Mouse (Mus musculus): ENCODE results near the gene Rnf148. TPM values are rescaled to one million over a fixed set of nuclear protein-coding genes. Genes with fewer than 3 reads are reported as not detected.

The Rnf148 gene
- not detected in 2 replicates for total RNA-seq (2021)
- long read RNA-seq: 0 reads

DNA sequence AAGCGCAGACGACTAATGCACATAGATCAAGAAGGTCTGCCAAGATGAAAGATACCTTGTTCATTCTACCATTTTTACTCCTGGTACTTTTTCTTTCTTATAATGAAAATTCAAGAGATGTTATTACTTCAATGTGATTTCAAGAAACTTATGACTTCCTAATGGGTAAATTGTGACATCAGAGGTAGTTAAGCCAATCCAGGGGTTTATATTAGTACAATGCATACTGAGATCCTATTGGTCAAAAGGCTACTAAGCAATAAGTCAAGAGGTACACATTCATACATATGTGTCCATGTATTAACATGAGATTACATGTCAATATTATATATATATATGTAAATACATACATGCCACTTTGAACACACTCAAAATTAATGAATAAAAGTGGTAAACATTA is at the start of gene Rnf148:
TSS of gene Rnf148 (minus strand) at position 101 of the 400 bp plus-strand sequence.
- DNase-seq: no peak

DNA sequence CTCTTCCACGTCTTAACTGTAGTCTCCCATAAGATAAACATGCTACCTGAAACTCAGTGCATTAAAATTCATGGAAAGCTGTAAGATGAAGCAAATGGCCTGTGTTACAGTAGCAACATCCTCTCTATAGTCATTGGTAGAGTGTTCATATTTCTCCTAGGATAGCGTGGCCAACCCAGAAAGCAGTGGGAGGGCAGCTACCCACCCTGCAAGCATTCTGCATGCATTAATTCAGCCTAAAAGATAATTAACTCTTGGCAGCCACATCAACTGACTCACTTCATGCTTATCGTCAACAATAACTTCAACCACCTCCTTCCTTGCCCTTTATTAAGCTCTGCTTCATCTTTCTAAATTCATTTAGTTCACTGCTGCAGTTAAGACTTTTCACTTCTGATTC is 45.9 kb upstream of the Rnf148 start:
- DNase-seq: no peak

DNA sequence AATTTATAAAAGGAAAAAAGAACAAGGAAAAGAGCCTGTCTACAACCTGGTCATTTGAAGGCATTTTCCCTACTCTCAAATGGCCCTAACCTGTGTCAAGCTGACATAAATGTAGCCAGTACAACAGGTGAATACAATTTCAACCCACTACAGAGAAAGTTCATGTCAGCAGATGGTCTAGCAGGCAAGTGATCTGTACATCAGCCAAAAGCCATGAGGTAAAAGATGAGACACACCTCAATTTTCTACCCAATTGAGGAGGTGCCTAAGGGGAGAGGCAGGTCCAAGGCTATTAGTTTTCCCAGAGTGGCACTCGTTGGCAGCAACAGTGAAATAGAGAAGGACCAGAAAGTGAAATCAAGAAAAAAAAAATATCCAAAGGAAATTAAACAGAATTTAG is 23.2 kb upstream of the Rnf148 start:
- no peak for DNase-seq

DNA sequence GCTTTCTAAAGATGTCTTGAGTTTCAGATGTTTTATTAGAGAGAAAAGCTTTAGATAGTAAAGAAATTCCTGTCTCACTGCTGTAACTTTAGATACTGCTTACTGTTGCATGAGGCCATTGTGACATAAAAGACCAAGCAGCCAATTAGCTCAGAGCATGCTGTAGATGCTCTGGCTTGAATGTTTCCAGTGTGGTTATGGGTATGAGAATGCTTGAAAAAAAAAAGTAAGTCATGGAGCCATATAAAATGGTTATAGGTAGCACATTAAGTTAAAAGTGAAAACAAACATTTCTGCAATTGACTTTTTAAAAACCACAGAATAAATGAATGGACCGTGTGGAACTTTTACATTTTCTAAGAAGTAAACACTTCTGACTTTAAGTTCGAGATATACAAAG is 4.7 kb downstream of the Rnf148 start, which contains the start of gene Rnf133:
TSS of gene Rnf133 (minus strand) at position 101 of the 400 bp plus-strand sequence.
- no peak for DNase-seq

DNA sequence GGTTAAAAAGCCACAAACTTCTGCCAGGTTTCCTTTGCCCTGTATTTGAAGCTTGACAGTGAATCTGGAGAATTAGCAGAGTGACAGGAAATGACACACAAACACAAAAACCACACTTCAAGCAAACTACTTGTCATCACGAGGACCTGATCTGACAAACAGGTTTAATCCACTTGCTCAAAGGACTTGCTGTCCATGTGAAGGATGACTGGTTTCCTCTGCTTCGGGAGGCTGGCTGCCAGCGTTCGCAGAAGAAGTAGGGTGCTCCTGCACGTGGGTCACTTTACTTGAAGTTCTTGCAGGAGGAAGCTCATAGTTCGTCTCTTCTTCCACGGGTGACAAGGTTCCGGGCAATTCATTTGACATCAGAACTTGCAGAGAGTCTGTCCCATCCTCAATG is 6.2 kb downstream of the Rnf148 start:
- DNase-seq: no peak

DNA sequence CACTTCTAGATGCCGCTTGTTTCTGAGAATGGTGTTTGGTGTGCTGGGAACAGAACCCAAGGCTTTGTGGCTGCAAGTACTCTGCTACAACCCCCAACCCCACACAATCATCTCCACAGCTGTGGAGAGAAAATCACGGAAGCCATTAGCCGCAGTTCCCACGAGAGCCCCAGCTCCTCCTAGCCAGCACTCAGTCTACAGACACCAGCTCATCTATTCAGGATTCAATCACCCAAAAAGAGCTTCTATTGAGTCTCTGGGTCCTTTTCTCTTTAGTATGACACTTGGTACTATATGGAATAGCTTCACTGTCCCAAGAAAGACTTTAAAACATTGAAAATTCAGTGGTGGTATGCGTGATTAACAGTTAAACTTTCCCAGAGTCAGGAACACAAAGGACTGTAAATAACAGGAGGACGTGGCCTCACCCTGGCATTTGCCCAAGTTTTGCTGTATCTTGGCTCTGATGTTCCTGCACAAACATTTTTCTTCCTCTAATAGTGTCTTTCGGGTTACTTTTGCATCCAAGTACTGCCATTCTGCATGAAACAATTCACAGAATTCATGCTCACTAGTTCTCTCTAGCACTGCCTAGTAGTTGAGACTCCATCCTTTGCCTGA is 7.2 kb downstream of the Rnf148 start:
- peak; percentile 25 for DNase-seq

DNA sequence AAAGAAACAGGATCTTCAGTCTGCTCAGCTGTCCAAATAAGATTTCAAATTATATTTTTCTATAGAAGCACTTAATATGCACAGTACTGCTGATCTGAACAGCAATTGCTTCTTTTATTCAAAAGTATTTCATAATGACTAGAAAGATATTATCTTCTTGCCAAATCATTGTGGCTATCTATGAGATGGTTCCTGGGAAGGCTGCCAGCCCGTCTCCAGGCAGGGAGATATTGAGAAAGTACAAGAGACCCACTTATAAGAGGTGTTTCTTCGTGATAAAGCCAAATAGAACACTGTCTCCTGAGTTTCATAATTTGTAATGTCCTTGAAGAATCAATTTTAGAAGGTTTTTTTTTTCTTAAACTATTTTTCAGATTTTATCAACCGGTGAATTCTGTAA is 17.9 kb downstream of the Rnf148 start:
- peak; percentile 54 for DNase-seq

DNA sequence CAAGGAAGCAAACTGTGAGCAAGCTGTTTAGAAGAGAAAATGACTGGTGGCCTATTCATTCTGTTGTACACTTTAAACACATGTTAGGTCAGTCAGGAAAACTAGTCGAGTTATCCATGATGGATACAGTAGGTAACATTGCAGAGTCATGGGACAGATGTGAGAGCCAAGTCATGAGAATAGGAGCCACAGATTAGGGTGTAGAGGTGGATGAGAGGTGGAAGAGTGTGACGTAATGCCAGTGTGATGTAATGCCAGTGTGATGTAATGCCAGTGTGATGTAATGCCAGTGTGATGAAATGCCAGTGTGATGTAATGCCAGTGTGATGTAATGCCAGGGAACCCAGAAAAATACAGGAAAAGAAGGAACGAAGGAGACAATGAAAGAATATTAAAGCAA is 19.7 kb downstream of the Rnf148 start:
- no peak for DNase-seq

DNA sequence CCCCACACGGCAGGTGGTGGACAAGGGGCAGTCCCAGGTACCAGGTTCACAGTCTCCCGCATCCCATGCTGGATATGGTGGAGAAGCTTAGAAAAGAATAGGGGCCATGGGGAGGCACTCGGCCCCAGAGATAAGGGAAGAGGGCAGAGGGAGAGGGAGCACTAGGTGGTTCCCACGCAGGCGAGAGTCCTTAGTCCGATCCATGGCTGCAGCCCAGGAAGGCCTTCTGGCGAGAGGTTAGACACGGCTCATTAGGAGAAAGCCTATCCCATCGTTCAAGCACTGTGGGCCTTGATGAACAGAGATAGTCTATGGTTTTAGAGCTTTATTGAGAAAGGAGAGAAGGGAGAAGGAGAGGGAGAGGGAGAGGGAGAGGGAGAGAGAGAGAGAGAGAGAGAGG is 20.9 kb downstream of the Rnf148 start:
- no peak for DNase-seq

DNA sequence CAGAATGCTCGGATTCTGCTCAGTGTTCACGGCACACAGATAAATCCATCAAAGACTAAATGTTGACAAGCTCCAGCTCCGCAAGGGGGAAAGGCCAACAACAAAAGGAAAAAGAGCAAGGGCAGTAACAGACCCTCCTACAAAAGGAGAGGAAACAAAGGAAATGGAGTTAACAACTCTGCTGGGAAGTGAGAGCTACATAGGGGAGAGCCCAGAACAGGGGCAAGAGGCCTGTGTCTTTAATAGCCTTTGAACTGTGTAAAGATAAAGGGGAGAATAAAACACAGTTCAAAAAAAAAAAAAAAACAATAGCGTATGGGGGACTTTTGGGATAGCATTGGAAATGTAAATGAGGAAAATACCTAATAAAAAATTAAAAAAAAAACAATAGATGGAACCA is 24.5 kb downstream of the Rnf148 start:
- no peak for DNase-seq

Other genes with a start within 250 kb of the Rnf148 start
- gene Rnf133, start 4.8 kb downstream of the Rnf148 start, total RNA-seq (2021): not detected in 2 replicates
- gene Cadps2, start 184.3 kb upstream of the Rnf148 start, total RNA-seq (2021): 8.6 and 9.8 TPM in 2 replicates

Measured in adrenal gland, postnatal 25 days (tissue).